Mouse (Mus musculus): ENCODE results near the gene Sorcs2. TPM values are rescaled to one million over a fixed set of nuclear protein-coding genes. Genes with fewer than 3 reads are reported as not detected.

The Sorcs2 gene
- polyA plus RNA-seq, 1 experiment from 2014 or later: 9.0 TPM

DNA sequence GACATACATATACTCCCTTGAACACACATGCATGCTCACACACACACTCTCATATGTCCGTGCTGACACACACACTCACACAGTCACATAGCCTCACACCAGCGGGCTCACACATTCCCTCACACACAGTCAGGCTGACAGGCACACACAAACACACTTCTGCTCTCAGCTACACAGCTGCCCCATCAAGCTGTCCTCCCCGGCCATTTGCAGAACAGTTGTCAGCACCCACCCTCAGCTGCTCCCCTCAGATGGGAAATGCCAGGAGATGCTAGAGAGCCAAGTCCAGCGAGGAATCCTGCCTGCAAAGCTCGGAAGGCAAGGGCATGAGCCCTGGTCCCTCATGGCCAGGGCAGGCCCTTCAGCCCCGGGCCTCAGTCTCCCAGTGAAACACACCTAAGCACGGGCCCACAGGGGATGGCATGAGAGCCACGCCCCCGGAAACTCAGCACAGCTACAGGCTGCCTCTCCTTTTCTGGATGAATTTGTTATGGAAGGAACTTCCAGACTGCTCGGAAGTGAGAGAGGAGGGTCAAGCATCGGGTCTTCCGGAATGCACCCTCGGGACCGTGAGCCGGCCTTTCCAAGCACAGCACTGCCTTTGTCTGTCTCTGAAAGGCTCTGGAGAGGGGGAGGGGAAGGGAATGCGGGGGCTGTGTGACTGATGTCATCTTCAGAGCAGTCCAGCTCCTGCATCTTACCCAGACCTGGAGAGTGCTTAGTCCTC, 84.4 kb downstream of the Sorcs2 start:
- WGBS: 37% methylated on average over 16 of the region's 16 CpGs

GRCm38 (mm10) chr5:36312926-36313325, 85.0 kb downstream of the Sorcs2 start:
- no peak for DNase-seq (ENCODE audit: low spot score)
- Histone ChIP-seq H3K27ac (replicated peaks) (peak overlapping the region; percentile 82), H3K4me3 (no peak overlapping the region), H3K9me3 (replicated peaks) (no peaks in the 10 kb centered on the region), H3K4me1 (peaks cover 51% of the 10 kb centered on the region), H3K27me3 (ENCODE audit: low read depth, poor library complexity, severe bottlenecking) (no peaks in the 10 kb centered on the region), H3K36me3 (no peaks in the 10 kb centered on the region)
- 86% methylated on average over 6 of the region's 6 CpGs for WGBS

More for the DNA sequence above, 84.4 kb downstream of the Sorcs2 start:
- DNase-seq (ENCODE audit: low spot score): peak; percentile 68
- no peaks in the 10 kb centered on the region for H3K27me3 ChIP-seq (ENCODE audit: low read depth, poor library complexity, severe bottlenecking)
- H3K27ac ChIP-seq (replicated peaks): peak overlapping the region; percentile 82
- peak overlapping the region; percentile 27; the same call in 1 of the 2 replicates for H3K4me3 ChIP-seq
- no peaks in the 10 kb centered on the region for H3K36me3 ChIP-seq
- H3K4me1 ChIP-seq: peaks cover 54% of the 10 kb centered on the region
- no peaks in the 10 kb centered on the region for H3K9me3 ChIP-seq (replicated peaks)

GRCm38 (mm10) chr5:36304299-36304980, 93.5 kb downstream of the Sorcs2 start:
- Histone ChIP-seq H3K9me3 (replicated peaks) (no peaks in the 10 kb centered on the region), H3K4me3 (no peak overlapping the region), H3K27me3 (ENCODE audit: low read depth, poor library complexity, severe bottlenecking) (no peaks in the 10 kb centered on the region), H3K4me1 (peaks cover 7% of the 10 kb centered on the region; the same call in 1 of the 2 replicates), H3K27ac (replicated peaks) (no peak overlapping the region), H3K36me3 (no peaks in the 10 kb centered on the region)
- DNase-seq (ENCODE audit: low spot score): no peak
- 77% methylated on average over 7 of the region's 7 CpGs for WGBS

GRCm38 (mm10) chr5:36301166-36301565, 96.8 kb downstream of the Sorcs2 start:
- H3K27me3 ChIP-seq (ENCODE audit: low read depth, poor library complexity, severe bottlenecking): no peaks in the 10 kb centered on the region
- H3K4me3 ChIP-seq: no peak overlapping the region
- peak overlapping the region; percentile 23; the same call in 1 of the 2 replicates for H3K27ac ChIP-seq (replicated peaks)
- DNase-seq (ENCODE audit: low spot score): no peak
- H3K36me3 ChIP-seq: no peaks in the 10 kb centered on the region
- no peaks in the 10 kb centered on the region for H3K9me3 ChIP-seq (replicated peaks)
- WGBS: 69% methylated on average over 4 of the region's 4 CpGs
- H3K4me1 ChIP-seq: peaks cover 9% of the 10 kb centered on the region; the same call in 1 of the 2 replicates

GRCm38 (mm10) chr5:36298049-36298448, 99.9 kb downstream of the Sorcs2 start:
- Histone ChIP-seq H3K27ac (replicated peaks) (no peak overlapping the region), H3K9me3 (replicated peaks) (no peaks in the 10 kb centered on the region), H3K4me3 (no peak overlapping the region), H3K36me3 (no peaks in the 10 kb centered on the region), H3K27me3 (ENCODE audit: low read depth, poor library complexity, severe bottlenecking) (no peaks in the 10 kb centered on the region), H3K4me1 (peaks cover 15% of the 10 kb centered on the region)
- WGBS: 81% methylated on average over 4 of the region's 4 CpGs
- DNase-seq (ENCODE audit: low spot score): no peak

DNA sequence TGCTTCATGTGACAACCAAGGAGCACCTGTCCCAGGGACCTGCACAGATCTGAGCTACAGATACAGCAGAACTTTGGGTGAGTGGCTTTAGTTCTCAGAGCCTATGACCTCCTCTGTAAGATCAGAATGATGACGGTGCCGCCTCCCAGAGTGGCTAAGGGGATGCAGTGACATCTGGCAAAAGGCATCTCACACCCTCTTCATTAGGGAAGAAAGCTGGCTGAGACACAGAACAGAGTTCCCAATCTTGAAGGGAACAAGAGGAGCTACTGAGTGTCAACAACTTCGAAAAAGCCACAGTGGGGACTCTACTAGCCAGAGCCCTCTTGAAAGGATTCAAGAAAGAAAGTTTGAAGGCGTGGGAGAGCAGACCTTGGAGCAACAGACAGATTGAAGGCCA, 100.7 kb downstream of the Sorcs2 start:
- Histone ChIP-seq H3K4me3 (no peak overlapping the region), H3K36me3 (no peaks in the 10 kb centered on the region), H3K27me3 (ENCODE audit: low read depth, poor library complexity, severe bottlenecking) (no peaks in the 10 kb centered on the region), H3K9me3 (replicated peaks) (no peaks in the 10 kb centered on the region), H3K4me1 (peaks cover 18% of the 10 kb centered on the region), H3K27ac (replicated peaks) (no peak overlapping the region)
- DNase-seq (ENCODE audit: low spot score): no peak
- WGBS: 76% methylated on average over 4 of the region's 4 CpGs

- H3K4me3 ChIP-seq: no peak overlapping the region
- H3K27me3 ChIP-seq (ENCODE audit: low read depth, poor library complexity, severe bottlenecking): no peaks in the 10 kb centered on the region
- no peak overlapping the region; the same call in 1 of the 2 replicates for H3K27ac ChIP-seq (replicated peaks)
- no peak for DNase-seq (ENCODE audit: low spot score)
- H3K4me1 ChIP-seq: peaks cover 13% of the 10 kb centered on the region
- H3K9me3 ChIP-seq (replicated peaks): no peaks in the 10 kb centered on the region
- WGBS: 73% methylated on average over 11 of the region's 11 CpGs
- no peaks in the 10 kb centered on the region for H3K36me3 ChIP-seq
Observed at GRCm38 (mm10) chr5:36293109-36293900, 104.6 kb downstream of the Sorcs2 start.

DNA sequence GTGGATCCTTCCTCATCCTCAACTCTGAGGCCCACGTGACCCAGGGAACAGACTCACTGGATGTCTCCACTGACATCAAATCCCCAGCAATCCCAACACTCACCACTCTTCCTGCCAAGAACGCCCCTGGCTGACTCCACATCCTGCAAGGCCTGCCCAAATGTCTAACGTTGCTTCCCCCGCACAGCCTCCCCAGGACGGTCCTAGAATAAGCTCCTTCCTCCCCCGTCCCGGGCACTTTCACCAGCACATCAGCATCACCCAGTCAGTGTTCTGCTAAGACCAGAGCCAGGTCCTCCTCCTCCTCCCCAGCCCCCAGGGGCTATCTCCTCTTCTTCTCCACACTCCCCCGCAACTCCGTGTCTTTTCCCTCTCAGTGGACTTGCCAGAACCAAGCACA, 105.6 kb downstream of the Sorcs2 start:
- H3K9me3 ChIP-seq (replicated peaks): no peaks in the 10 kb centered on the region

GRCm38 (mm10) chr5:36291191-36291590, 106.7 kb downstream of the Sorcs2 start:
- WGBS: 60% methylated on average over 5 of the region's 5 CpGs
- Histone ChIP-seq H3K9me3 (replicated peaks) (no peaks in the 10 kb centered on the region), H3K27ac (replicated peaks) (no peak overlapping the region), H3K4me3 (no peak overlapping the region), H3K36me3 (no peaks in the 10 kb centered on the region), H3K4me1 (peaks cover 9% of the 10 kb centered on the region), H3K27me3 (ENCODE audit: low read depth, poor library complexity, severe bottlenecking) (no peaks in the 10 kb centered on the region)
- DNase-seq (ENCODE audit: low spot score): peak; percentile 21

More for the DNA sequence above, 105.6 kb downstream of the Sorcs2 start:
- no peak for DNase-seq (ENCODE audit: low spot score)
- WGBS: 88% methylated on average over 9 of the region's 9 CpGs
- H3K4me1 ChIP-seq: peaks cover 9% of the 10 kb centered on the region
- no peaks in the 10 kb centered on the region for H3K36me3 ChIP-seq
- no peaks in the 10 kb centered on the region for H3K27me3 ChIP-seq (ENCODE audit: low read depth, poor library complexity, severe bottlenecking)
- H3K27ac ChIP-seq (replicated peaks): no peak overlapping the region
- no peak overlapping the region for H3K4me3 ChIP-seq

GRCm38 (mm10) chr5:36285405-36285804, 112.5 kb downstream of the Sorcs2 start:
- no peaks in the 10 kb centered on the region for H3K27me3 ChIP-seq (ENCODE audit: low read depth, poor library complexity, severe bottlenecking)
- no peaks in the 10 kb centered on the region for H3K36me3 ChIP-seq
- H3K9me3 ChIP-seq (replicated peaks): no peaks in the 10 kb centered on the region
- H3K27ac ChIP-seq (replicated peaks): peak overlapping the region; percentile 49; the same call in 1 of the 2 replicates
- DNase-seq (ENCODE audit: low spot score): no peak
- 79% methylated on average over 10 of the region's 10 CpGs for WGBS
- no peak overlapping the region for H3K4me3 ChIP-seq
- H3K4me1 ChIP-seq: peaks cover 26% of the 10 kb centered on the region

DNA sequence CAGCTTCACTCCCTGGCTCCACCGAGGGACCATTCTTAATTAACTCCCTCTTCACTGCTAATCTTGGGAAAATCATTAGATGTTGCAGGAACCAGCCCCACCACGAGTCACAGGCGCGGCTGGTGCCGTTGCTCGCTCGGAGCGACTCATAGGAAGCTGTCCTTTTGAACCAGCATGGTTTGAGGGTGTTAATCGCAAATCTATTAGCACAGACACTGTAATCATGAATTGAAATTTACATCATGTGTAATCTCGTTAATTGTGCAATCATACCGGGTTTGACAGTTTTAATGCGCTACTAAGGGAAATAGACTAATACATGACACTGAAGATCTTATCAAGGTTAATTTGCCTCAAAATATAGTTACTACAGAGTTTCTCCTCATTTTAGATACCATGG, 118.0 kb downstream of the Sorcs2 start:
- peaks cover 26% of the 10 kb centered on the region for H3K4me1 ChIP-seq
- H3K4me3 ChIP-seq: no peak overlapping the region
- WGBS: 89% methylated on average over 12 of the region's 12 CpGs
- no peaks in the 10 kb centered on the region for H3K36me3 ChIP-seq
- no peaks in the 10 kb centered on the region for H3K9me3 ChIP-seq (replicated peaks)
- H3K27ac ChIP-seq (replicated peaks): no peak overlapping the region
- H3K27me3 ChIP-seq (ENCODE audit: low read depth, poor library complexity, severe bottlenecking): no peaks in the 10 kb centered on the region
- no peak for DNase-seq (ENCODE audit: low spot score)

GRCm38 (mm10) chr5:36274684-36275394, 123.1 kb downstream of the Sorcs2 start:
- Histone ChIP-seq H3K4me1 (peaks cover 11% of the 10 kb centered on the region), H3K27ac (replicated peaks) (0 out of 2 replicates have a peak overlapping the region, but pooled peaks have one; percentile 4), H3K9me3 (replicated peaks) (no peaks in the 10 kb centered on the region), H3K4me3 (no peak overlapping the region), H3K27me3 (ENCODE audit: low read depth, poor library complexity, severe bottlenecking) (no peaks in the 10 kb centered on the region), H3K36me3 (no peaks in the 10 kb centered on the region)
- WGBS: 73% methylated on average over 6 of the region's 6 CpGs
- no peak for DNase-seq (ENCODE audit: low spot score)

Measured in midbrain, embryonic 10.5 days (tissue).